Mouse (Mus musculus) brain, embryonic 14.5 days (tissue): ENCODE data around the gene Fbxo4.

ENCODE experiments used
- CTCF ChIP-seq: fragments of 200-500 bp; IDR thresholded peaks from 2 replicates; pipeline ENCODE4 v1.5.1; 2012; ENCODE audit warnings: inconsistent platforms, mild to moderate bottlenecking, moderate library complexity, borderline replicate concordance; ENCODE audit not compliant: insufficient read depth, insufficient read length; ENCODE audit errors: extremely low read depth
- POLR2A ChIP-seq: fragments of 200-500 bp; IDR thresholded peaks from 2 replicates; pipeline ENCODE4 v1.6.1; 2012; ENCODE audit warnings: mild to moderate bottlenecking, inconsistent platforms, borderline replicate concordance; ENCODE audit not compliant: poor library complexity, insufficient read depth, insufficient read length, severe bottlenecking; ENCODE audit errors: extremely low read depth

GRCm38 (mm10) chr15:3978279-3978678, 1.1 kb downstream of the Fbxo4 start:
- TF ChIP-seq CTCF = no peak
- TF ChIP-seq POLR2A = no peak
